Mouse (Mus musculus) C2C12 (cell line): ENCODE results near the gene Sh3pxd2a. TPM values are rescaled to one million over a fixed set of nuclear protein-coding genes. Genes with fewer than 3 reads are reported as not detected.

Source experiments
- H3K27me3 ChIP-seq: one replicate; pipeline ENCODE4 v1.6.1; 2011; ENCODE audit not compliant: control insufficient read depth, insufficient read depth, insufficient read length
- H3K36me3 ChIP-seq: one replicate; pipeline ENCODE4 v1.6.1; 2011; ENCODE audit not compliant: control insufficient read depth, insufficient read depth
- H3K4me3 ChIP-seq: one replicate; pipeline ENCODE4 v1.5.1; 2011; ENCODE audit warnings: mild to moderate bottlenecking, control low read depth; ENCODE audit not compliant: poor library complexity, insufficient read depth, severe bottlenecking
- H3K79me2 ChIP-seq: one replicate; pipeline ENCODE4 v1.6.1; 2011; ENCODE audit not compliant: control insufficient read depth, insufficient read depth
- H3K79me3 ChIP-seq: one replicate; pipeline ENCODE4 v1.6.1; 2011; ENCODE audit warnings: low read depth, control low read depth
- H3ac ChIP-seq: one replicate; pipeline ENCODE3; 2011; ENCODE audit warnings: low read depth; ENCODE audit not compliant: control insufficient read depth, insufficient read length
- CEBPB ChIP-seq: IDR thresholded peaks from one replicate; pipeline ENCODE4 v1.6.1; 2011; ENCODE audit warnings: low read depth, mild to moderate bottlenecking, control low read depth, moderate library complexity
- CTCF ChIP-seq: IDR thresholded peaks from one replicate; pipeline ENCODE4 v1.5.1; 2011; ENCODE audit not compliant: control insufficient read depth, insufficient read depth, insufficient read length
- FOSL1 ChIP-seq: IDR thresholded peaks from one replicate; pipeline ENCODE4 v1.8.0; 2011; ENCODE audit warnings: mild to moderate bottlenecking, low read length; ENCODE audit not compliant: poor library complexity, insufficient read depth, severe bottlenecking
- MAX ChIP-seq: IDR thresholded peaks from one replicate; pipeline ENCODE4 v1.6.1; 2011; ENCODE audit warnings: mild to moderate bottlenecking, control low read depth
- MYOD1 ChIP-seq: IDR thresholded peaks from one replicate; pipeline ENCODE4 v1.6.1; 2011; ENCODE audit warnings: low read depth; ENCODE audit not compliant: control insufficient read depth, insufficient read length
- MYOG ChIP-seq: IDR thresholded peaks from one replicate; pipeline ENCODE4 v1.6.1; 2011; ENCODE audit not compliant: control insufficient read depth, insufficient read length; ENCODE audit errors: extremely low read depth
- USF1 ChIP-seq: IDR thresholded peaks from one replicate; pipeline ENCODE4 v1.6.1; 2011; ENCODE audit warnings: low read depth, mild to moderate bottlenecking, control low read depth, moderate library complexity
- polyA plus RNA-seq: library from polyadenylated mRNA; unstranded; fragments of >200 nt; fragmentation: generic; extraction: Trizol; gene quantifications from one replicate; pipeline ENCODE4 v1.2.1, GENCODE M21; 2012; ENCODE audit warnings: missing spikeins

The Sh3pxd2a gene
- polyA plus RNA-seq, 1 experiment: 22.2 TPM

GRCm38 (mm10) chr19:47345851-47346568, 118.2 kb downstream of the Sh3pxd2a start:
- H3K4me3 ChIP-seq: no peak overlapping the region
- no peak for TF ChIP-seq CTCF
- TF ChIP-seq FOSL1: no peak
- TF ChIP-seq MAX: no peak
- no peak for TF ChIP-seq CEBPB
- TF ChIP-seq MYOD1: no peak
- TF ChIP-seq MYOG: no peak
- TF ChIP-seq USF1: no peak
- no peaks in the 10 kb centered on the region for H3K79me2 ChIP-seq
- no peaks in the 10 kb centered on the region for H3K79me3 ChIP-seq
- H3ac ChIP-seq: no peak overlapping the region
- H3K36me3 ChIP-seq: no peaks in the 10 kb centered on the region
- no peaks in the 10 kb centered on the region for H3K27me3 ChIP-seq

- no peaks in the 10 kb centered on the region for H3K36me3 ChIP-seq
- no peak overlapping the region for H3K4me3 ChIP-seq
- H3K79me2 ChIP-seq: no peaks in the 10 kb centered on the region
- no peak overlapping the region for H3ac ChIP-seq
- no peaks in the 10 kb centered on the region for H3K79me3 ChIP-seq
- H3K27me3 ChIP-seq: no peaks in the 10 kb centered on the region
- no peak for TF ChIP-seq USF1
- no peak for TF ChIP-seq CEBPB
- TF ChIP-seq FOSL1: no peak
- TF ChIP-seq MYOD1: no peak
Measured at GRCm38 (mm10) chr19:47343422-47343821, 120.8 kb downstream of the Sh3pxd2a start.

- TF ChIP-seq MYOG: no peak
- TF ChIP-seq FOSL1: no peak
- no peak for TF ChIP-seq USF1
- TF ChIP-seq CTCF: peak; percentile 75
- no peak for TF ChIP-seq CEBPB
- TF ChIP-seq MYOD1: no peak
- Histone ChIP-seq H3K79me2 (no peaks in the 10 kb centered on the region), H3ac (peak overlapping the region; percentile 2), H3K36me3 (no peaks in the 10 kb centered on the region), H3K4me3 (no peak overlapping the region), H3K27me3 (no peaks in the 10 kb centered on the region), H3K79me3 (no peaks in the 10 kb centered on the region)
Measured at GRCm38 (mm10) chr19:47339165-47339564, 125.0 kb downstream of the Sh3pxd2a start.

- Histone ChIP-seq H3K79me3 (no peaks in the 10 kb centered on the region), H3K27me3 (no peaks in the 10 kb centered on the region), H3K36me3 (no peaks in the 10 kb centered on the region), H3ac (peak overlapping the region; percentile 2), H3K4me3 (no peak overlapping the region), H3K79me2 (no peaks in the 10 kb centered on the region)
- TF ChIP-seq MAX (no peak), USF1 (no peak), MYOG (no peak), CEBPB (no peak), CTCF (no peak), MYOD1 (no peak), FOSL1 (no peak)
Measured at GRCm38 (mm10) chr19:47338396-47339164, 125.6 kb downstream of the Sh3pxd2a start.

GRCm38 (mm10) chr19:47337743-47338142, 126.5 kb downstream of the Sh3pxd2a start:
- H3K79me2 ChIP-seq: no peaks in the 10 kb centered on the region
- TF ChIP-seq CTCF (peak; percentile 93), MYOD1 (no peak), CEBPB (no peak), USF1 (no peak)
- no peaks in the 10 kb centered on the region for H3K27me3 ChIP-seq
- no peak overlapping the region for H3K4me3 ChIP-seq
- no peaks in the 10 kb centered on the region for H3K79me3 ChIP-seq
- no peaks in the 10 kb centered on the region for H3K36me3 ChIP-seq
- no peak overlapping the region for H3ac ChIP-seq

GRCm38 (mm10) chr19:47337191-47337590, 127.0 kb downstream of the Sh3pxd2a start:
- Histone ChIP-seq H3K79me3 (no peaks in the 10 kb centered on the region), H3K36me3 (no peaks in the 10 kb centered on the region), H3ac (no peak overlapping the region), H3K79me2 (no peaks in the 10 kb centered on the region), H3K4me3 (no peak overlapping the region), H3K27me3 (no peaks in the 10 kb centered on the region)
- TF ChIP-seq MAX: no peak
- no peak for TF ChIP-seq MYOG
- TF ChIP-seq CTCF: no peak
- no peak for TF ChIP-seq CEBPB
- TF ChIP-seq FOSL1: no peak
- no peak for TF ChIP-seq MYOD1
- no peak for TF ChIP-seq USF1
